Mouse (Mus musculus): ENCODE measurements at regions not wholly inside any gene's neighbourhood (a gene's known extent, or its start where the extent isn't known, plus 50 kb on each side); places are given as distances from the start of the nearest gene placed in this dataset.
A peak's percentile ranks its signal among the peaks of the same experiment; 100 is the strongest.
"Not testable (repeated sequence)": the region's sequence is repeated elsewhere in the genome, so short reads cannot be mapped to it uniquely, and the experiment has no call there.

DNA sequence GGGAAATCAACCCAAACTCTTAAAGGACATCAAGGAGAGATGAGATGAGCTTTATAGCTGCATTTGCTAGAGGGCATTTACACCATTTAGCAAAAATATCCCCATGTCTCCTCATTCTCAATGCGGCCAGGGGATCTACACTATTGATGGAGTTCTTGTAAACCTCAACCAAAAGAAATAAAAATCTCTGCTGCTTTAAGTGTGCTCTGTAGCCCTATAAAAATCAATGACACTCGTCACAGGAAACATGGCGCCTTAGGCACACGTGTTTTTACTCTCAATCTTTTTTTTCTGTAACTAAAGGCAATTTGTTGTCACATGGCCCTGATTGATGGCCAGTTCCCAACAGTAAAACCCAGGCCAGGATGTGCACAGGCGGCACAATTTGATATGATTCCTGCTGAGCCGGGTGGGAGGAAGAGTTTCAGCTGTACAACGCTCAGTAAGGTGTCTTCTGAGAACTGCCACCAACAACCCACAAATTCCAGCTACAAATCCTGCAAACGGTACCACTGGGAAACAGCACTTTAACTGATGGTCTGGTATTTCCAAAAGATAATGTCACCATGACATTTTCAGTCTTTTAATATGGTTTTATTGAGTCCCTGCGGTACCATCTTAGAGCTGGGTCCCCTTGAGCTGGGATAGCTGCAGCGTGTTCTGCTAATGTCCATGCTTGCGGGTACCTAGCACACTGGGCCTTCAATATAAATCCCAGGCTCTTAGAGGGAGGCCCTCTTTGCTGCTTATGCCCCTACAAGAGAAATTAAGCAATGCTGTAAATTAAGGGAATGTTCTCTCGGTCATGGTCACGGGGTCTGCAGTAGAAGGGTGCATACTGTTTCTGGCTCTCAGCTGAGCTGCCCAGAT, 78.8 kb downstream of the Tpbg start:
- H3K27me3 ChIP-seq (replicated peaks; ENCODE audit: insufficient read depth, low read length), result no peaks in the 10 kb centered on the region
- H3K27ac ChIP-seq (ENCODE audit: low read length), result no peak overlapping the region
- no peaks in the 10 kb centered on the region for H3K4me1 ChIP-seq (ENCODE audit: insufficient read depth, low read depth, low read length)
- no peaks in the 10 kb centered on the region for H3K9me3 ChIP-seq (ENCODE audit: low read length)
- WGBS, result 72% methylated on average over 13 of the region's 13 CpGs
- no peak overlapping the region for H3K9ac ChIP-seq (replicated peaks; ENCODE audit: low read depth)
- H3K4me3 ChIP-seq (ENCODE audit: low read depth, low read length), result no peak overlapping the region
- DNase-seq (ENCODE audit: low spot score), result no peak
- no peak overlapping the region for H3K4me2 ChIP-seq (replicated peaks; ENCODE audit: low read depth, low read length)
- ATAC-seq, result no peak
- no peaks in the 10 kb centered on the region for H3K36me3 ChIP-seq (ENCODE audit: insufficient read depth, low read length)
- TF ChIP-seq EP300 (IDR thresholded peaks at IDR 0.05) (no peak), CTCF (IDR thresholded peaks at IDR 0.05) (no peak)

GRCm38 (mm10) chr9:85925259-85925658, 83.1 kb downstream of the Tpbg start:
- no peak for TF ChIP-seq EP300 (IDR thresholded peaks at IDR 0.05)
- no peak for TF ChIP-seq CTCF (IDR thresholded peaks at IDR 0.05)
- WGBS, result 77% methylated on average over 1 of the region's 1 CpGs
- no peak for DNase-seq (ENCODE audit: low spot score)
- Histone ChIP-seq H3K27me3 (replicated peaks; ENCODE audit: insufficient read depth, low read length) (no peaks in the 10 kb centered on the region), H3K4me2 (replicated peaks; ENCODE audit: low read depth, low read length) (no peak overlapping the region), H3K9me3 (ENCODE audit: low read length) (no peaks in the 10 kb centered on the region), H3K36me3 (ENCODE audit: insufficient read depth, low read length) (no peaks in the 10 kb centered on the region), H3K4me3 (ENCODE audit: low read depth, low read length) (no peak overlapping the region), H3K4me1 (ENCODE audit: insufficient read depth, low read depth, low read length) (no peaks in the 10 kb centered on the region), H3K27ac (ENCODE audit: low read length) (no peak overlapping the region), H3K9ac (replicated peaks; ENCODE audit: low read depth) (no peak overlapping the region)
- ATAC-seq, result no peak

DNA sequence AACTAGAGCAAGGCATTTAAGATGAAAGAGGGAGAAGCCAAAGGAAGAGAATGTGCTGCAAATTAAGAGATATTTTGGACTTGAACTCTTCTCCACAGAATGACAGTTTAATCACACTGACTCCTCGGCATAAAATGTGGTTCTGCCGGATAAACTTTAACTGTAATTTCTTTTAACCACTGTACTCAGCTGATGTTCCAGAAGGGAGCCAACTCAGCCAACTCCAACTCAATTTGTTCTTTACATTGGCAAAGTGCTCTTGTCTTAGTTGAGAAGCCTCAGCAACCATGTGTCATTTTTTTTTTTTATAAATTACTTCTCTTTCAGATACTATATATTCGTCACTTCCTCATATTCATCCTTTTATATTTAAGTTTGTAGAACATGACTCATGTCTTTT, 90.0 kb downstream of the Tpbg start:
- Histone ChIP-seq H3K9ac (replicated peaks; ENCODE audit: low read depth) (no peak overlapping the region), H3K4me1 (ENCODE audit: insufficient read depth, low read depth, low read length) (no peaks in the 10 kb centered on the region), H3K27ac (ENCODE audit: low read length) (no peak overlapping the region), H3K4me2 (replicated peaks; ENCODE audit: low read depth, low read length) (no peak overlapping the region), H3K27me3 (replicated peaks; ENCODE audit: insufficient read depth, low read length) (no peaks in the 10 kb centered on the region), H3K4me3 (ENCODE audit: low read depth, low read length) (no peak overlapping the region), H3K36me3 (ENCODE audit: insufficient read depth, low read length) (no peaks in the 10 kb centered on the region), H3K9me3 (ENCODE audit: low read length) (no peaks in the 10 kb centered on the region)
- WGBS, result 68% methylated on average over 3 of the region's 3 CpGs
- ATAC-seq, result no peak
- TF ChIP-seq EP300 (IDR thresholded peaks at IDR 0.05) (no peak), CTCF (IDR thresholded peaks at IDR 0.05) (no peak)
- DNase-seq (ENCODE audit: low spot score), result no peak

GRCm38 (mm10) chr9:85943066-85943684, 101.0 kb downstream of the Tpbg start:
- ATAC-seq, result not testable (repeated sequence)

DNA sequence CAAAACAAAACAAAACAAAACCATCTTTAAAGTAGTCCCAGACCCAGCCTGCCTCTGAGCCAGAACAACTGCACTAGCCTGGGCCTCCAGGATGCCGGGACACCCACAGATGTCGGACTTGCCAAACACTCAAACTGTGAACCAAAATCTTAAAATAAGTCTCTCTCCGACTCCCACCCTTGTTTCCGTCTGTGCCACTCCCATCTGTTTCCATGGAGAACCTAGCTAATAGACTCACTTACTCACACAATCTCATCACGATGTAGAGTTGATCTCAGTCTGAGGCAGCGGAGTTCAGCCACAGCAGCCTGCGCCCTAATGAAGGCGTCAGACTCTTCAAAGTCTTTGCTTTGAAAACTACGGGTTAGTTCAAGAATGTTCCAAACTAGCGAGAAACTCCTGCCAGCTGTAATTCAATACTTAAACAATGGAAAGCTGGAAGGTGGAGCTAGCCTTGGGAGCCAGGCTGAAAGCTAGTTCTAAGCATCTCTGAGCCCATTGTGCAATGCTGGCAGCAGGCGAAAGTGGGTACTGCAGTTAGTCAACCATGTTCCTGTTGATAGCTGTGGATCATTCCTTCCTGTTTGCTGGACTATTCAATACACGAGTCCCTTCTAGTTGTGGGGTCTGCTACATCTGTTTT, 106.4 kb downstream of the Tpbg start:
- no peaks in the 10 kb centered on the region for H3K4me1 ChIP-seq (ENCODE audit: insufficient read depth, low read depth, low read length)
- DNase-seq (ENCODE audit: low spot score) (peak; percentile 11), ATAC-seq (no peak)
- no peak overlapping the region for H3K4me2 ChIP-seq (replicated peaks; ENCODE audit: low read depth, low read length)
- H3K9me3 ChIP-seq (ENCODE audit: low read length), result no peaks in the 10 kb centered on the region
- peak; percentile 25; the same call in 1 of the 2 replicates for TF ChIP-seq CTCF (IDR thresholded peaks at IDR 0.05)
- no peak for TF ChIP-seq EP300 (IDR thresholded peaks at IDR 0.05)
- H3K27me3 ChIP-seq (replicated peaks; ENCODE audit: insufficient read depth, low read length), result no peaks in the 10 kb centered on the region
- no peak overlapping the region for H3K4me3 ChIP-seq (ENCODE audit: low read depth, low read length)
- no peak overlapping the region for H3K9ac ChIP-seq (replicated peaks; ENCODE audit: low read depth)
- H3K27ac ChIP-seq (ENCODE audit: low read length), result no peak overlapping the region
- H3K36me3 ChIP-seq (ENCODE audit: insufficient read depth, low read length), result no peaks in the 10 kb centered on the region
- WGBS, result 58% methylated on average over 12 of the region's 12 CpGs

More at GRCm38 (mm10) chr9:85943066-85943684, 101.0 kb downstream of the Tpbg start:
- not testable (repeated sequence) for H3K4me1 ChIP-seq (ENCODE audit: insufficient read depth, low read depth, low read length); H3K27ac ChIP-seq (ENCODE audit: low read length); H3K4me3 ChIP-seq (ENCODE audit: low read depth, low read length); DNase-seq (ENCODE audit: low spot score); H3K36me3 ChIP-seq (ENCODE audit: insufficient read depth, low read length); H3K9ac ChIP-seq (replicated peaks; ENCODE audit: low read depth); H3K4me2 ChIP-seq (replicated peaks; ENCODE audit: low read depth, low read length); H3K9me3 ChIP-seq (ENCODE audit: low read length); H3K27me3 ChIP-seq (replicated peaks; ENCODE audit: insufficient read depth, low read length)
- WGBS, result 84% methylated on average over 14 of the region's 14 CpGs

DNA sequence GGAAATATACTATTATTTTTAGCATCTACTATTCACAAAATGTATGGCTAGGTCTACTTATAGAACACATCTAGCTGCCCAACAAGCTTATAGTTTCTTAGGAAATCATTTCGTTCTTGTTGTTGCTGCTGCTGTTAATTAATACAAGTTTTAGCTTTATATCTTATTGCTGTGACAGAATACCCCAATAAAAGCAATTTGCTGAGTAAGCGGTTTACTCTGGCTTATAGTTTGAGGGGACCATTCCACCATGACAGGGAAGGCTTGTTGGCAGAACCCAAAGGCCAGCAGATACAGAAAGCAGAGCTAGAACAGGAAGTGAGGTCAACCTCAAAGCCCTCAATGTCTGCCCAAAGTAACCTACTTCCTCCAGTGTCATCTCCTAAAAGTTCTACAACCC, 109.6 kb downstream of the Tpbg start:
- ATAC-seq, result no peak
- Histone ChIP-seq H3K9ac (replicated peaks; ENCODE audit: low read depth) (no peak overlapping the region), H3K4me2 (replicated peaks; ENCODE audit: low read depth, low read length) (no peak overlapping the region), H3K27me3 (replicated peaks; ENCODE audit: insufficient read depth, low read length) (no peaks in the 10 kb centered on the region), H3K27ac (ENCODE audit: low read length) (no peak overlapping the region), H3K4me1 (ENCODE audit: insufficient read depth, low read depth, low read length) (no peaks in the 10 kb centered on the region), H3K4me3 (ENCODE audit: low read depth, low read length) (no peak overlapping the region), H3K36me3 (ENCODE audit: insufficient read depth, low read length) (no peaks in the 10 kb centered on the region), H3K9me3 (ENCODE audit: low read length) (no peaks in the 10 kb centered on the region)
- TF ChIP-seq CTCF (IDR thresholded peaks at IDR 0.05), result no peak
- no peak for TF ChIP-seq EP300 (IDR thresholded peaks at IDR 0.05)
- 84% methylated on average over 2 of the region's 2 CpGs for WGBS
- DNase-seq (ENCODE audit: low spot score), result no peak

Data from lung, postnatal 0 days (tissue).